Mouse (Mus musculus): ENCODE results near the gene Nrm.

The Nrm gene

DNA sequence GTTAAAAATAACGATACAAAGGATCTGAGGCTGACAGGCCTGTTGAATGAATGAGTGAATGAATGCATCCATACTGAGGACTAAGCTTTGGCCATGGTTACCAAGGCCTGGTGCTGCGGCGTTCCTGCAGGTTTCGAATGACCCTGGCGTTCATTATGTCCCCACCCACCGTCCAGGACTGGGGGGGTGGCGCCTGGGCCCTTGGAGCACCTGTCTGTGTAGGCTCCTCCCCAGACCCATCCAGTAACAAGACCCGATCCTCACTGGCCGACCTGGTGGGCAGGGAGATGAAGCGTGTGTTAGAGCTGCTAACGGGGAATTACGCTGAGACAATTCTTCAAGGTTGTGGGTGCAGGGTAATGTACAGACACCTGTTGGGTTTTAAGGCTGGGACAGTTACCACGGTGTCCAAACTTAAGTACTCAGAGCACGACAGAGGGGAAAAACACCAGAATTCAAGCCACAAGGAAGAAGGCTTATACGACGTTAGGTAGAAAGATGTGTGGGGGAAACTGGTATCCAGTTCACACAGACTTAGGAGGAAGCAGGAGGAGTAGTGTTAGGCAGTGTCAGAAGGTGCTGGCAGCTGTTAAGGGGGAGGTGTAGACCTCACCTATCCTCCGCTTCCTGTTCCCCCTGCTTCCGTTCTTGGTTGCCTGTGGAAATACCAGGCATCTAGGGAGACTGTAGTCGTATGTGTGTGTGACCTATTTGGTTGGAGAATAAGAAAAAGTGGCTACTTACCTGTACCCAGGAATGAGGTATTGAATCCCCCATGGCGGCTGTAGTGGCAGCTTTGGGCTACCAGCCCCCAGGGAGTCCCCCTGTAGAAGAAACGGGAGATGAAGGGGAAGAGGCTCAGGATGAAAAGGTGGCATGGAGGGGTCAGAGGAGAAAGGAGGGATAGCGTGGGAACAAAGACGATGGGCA, 36.8 kb downstream of the Nrm start:
- Histone ChIP-seq H3K36me3 (ENCODE audit: control insufficient read depth, insufficient read depth, low read length, poor library complexity, severe bottlenecking) (no peaks in the 10 kb centered on the region; the same call in 1 of the 2 replicates), H3K27me3 (ENCODE audit: control insufficient read depth, insufficient read depth, low read length, poor library complexity, severe bottlenecking) (no peaks in the 10 kb centered on the region)
- DNase-seq (ENCODE audit: low read depth, low spot score), result no peak

DNA sequence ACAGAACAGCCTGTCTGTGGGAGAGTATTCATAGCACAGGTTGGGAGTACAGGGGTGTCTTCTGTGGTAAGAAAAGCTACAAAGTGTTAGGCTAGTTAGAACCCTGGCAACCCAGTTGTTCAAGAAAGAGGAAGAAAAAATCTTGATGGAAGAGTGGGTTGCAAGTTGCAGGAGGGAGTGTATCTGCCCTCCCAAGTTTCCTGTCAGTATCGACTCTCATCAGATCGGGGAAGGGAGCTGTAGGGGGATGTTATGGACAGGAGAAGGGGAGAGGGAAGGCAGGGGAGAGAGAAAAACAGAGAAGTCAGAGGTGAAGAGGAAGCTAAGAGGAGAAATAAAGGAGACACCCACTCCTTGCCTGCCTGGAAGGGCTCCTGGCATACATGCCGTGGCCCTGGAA, 39.5 kb downstream of the Nrm start:
- DNase-seq (ENCODE audit: low read depth, low spot score), result no peak
- Histone ChIP-seq H3K27me3 (ENCODE audit: control insufficient read depth, insufficient read depth, low read length, poor library complexity, severe bottlenecking) (no peaks in the 10 kb centered on the region), H3K36me3 (ENCODE audit: control insufficient read depth, insufficient read depth, low read length, poor library complexity, severe bottlenecking) (no peaks in the 10 kb centered on the region)

DNA sequence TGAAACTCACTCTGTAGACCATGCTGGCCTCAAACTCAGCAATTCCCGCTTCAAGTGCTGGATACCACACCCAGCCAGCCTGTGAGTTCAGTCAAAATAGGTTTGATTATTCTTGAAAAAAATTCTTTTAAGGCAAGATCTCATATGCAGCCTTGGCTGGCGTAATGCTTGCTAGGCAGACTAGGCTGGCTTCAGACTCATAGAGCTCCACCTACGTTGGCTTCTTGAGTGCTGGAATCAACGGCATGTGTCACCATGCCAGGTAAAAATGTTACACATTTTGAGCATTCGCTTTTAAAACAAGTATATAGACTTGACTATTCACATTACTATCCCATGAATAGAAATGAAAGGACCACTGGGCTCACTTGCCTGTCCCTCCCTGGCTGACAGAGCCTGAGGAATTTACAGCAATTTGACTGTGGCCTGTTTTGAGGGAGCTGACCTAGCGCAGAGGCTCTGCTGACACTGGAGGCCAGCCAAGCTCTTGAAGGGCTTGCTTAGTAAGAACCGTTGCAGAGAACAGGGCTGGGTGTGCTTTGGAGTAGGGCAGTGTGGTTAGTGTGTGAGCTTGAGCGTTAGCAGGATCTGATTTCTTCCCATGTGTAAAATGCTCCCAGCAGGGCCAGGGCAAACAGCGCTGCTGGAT, 42.3 kb downstream of the Nrm start:
- H3K36me3 ChIP-seq (ENCODE audit: control insufficient read depth, insufficient read depth, low read length, poor library complexity, severe bottlenecking), result no peaks in the 10 kb centered on the region
- no peak for DNase-seq (ENCODE audit: low read depth, low spot score)
- H3K27me3 ChIP-seq (ENCODE audit: control insufficient read depth, insufficient read depth, low read length, poor library complexity, severe bottlenecking), result no peaks in the 10 kb centered on the region

DNA sequence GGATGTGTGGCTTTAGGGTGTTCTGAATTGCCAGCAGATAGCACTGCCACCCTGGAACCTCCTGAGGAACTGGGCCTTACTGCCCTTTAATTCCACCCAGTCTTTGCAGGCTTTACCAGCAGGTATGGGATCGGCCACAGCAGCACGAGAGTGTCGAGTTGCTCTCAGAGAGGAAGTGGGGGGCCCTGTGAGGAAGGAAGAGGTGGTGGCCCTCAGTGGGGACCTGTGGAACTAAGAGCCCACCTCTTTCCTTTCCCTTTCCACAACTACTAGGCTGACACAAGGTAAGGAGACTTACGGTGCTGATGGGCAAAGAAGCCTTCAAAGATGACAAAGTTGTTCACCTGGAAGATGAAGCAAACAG, 42.9 kb downstream of the Nrm start:
- no peaks in the 10 kb centered on the region for H3K36me3 ChIP-seq (ENCODE audit: control insufficient read depth, insufficient read depth, low read length, poor library complexity, severe bottlenecking)
- no peak for DNase-seq (ENCODE audit: low read depth, low spot score)
- no peaks in the 10 kb centered on the region for H3K27me3 ChIP-seq (ENCODE audit: control insufficient read depth, insufficient read depth, low read length, poor library complexity, severe bottlenecking)

DNA sequence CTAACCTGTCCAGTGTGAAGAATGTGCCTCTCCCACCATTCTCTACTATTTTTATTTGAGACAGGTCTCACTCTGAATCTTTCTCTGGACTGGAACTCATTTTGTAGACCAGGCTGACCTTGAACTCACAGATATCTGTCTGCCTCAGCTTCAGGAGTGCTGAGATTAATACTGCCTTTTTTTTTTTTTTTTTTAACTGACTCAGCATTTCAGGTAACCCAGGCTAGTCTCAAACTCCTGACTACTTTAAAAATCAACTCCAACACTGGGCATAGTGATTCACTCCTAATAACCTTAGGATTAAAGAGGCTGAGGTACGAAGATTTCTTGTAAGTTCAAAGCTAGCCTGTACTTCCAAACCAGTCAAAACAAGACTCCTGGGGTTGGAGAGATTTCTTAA, 44.5 kb downstream of the Nrm start:
- no peak for DNase-seq (ENCODE audit: low read depth, low spot score)
- no peaks in the 10 kb centered on the region for H3K27me3 ChIP-seq (ENCODE audit: control insufficient read depth, insufficient read depth, low read length, poor library complexity, severe bottlenecking)
- H3K36me3 ChIP-seq (ENCODE audit: control insufficient read depth, insufficient read depth, low read length, poor library complexity, severe bottlenecking), result no peaks in the 10 kb centered on the region

DNA sequence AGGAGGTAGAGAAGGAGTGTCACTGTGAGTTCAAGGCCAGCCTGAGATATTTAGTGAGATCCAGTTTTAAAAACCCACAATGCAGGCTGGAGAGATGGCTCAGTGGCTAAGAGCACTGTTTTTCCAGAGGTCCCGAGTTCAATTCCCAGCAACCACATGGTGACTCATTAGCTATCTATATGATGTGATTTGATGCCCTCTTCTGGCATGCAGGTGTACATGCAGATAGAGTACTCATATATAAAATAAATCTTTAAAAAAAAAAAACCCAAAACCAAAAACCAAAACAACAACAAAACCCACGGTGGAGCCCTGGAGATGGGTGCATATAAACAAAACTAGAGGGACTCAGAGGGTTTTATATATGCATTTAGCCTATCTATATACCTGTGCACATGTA, 46.5 kb downstream of the Nrm start:
- H3K36me3 ChIP-seq (ENCODE audit: control insufficient read depth, insufficient read depth, low read length, poor library complexity, severe bottlenecking), result no peaks in the 10 kb centered on the region
- peak; percentile 58 for DNase-seq (ENCODE audit: low read depth, low spot score)
- H3K27me3 ChIP-seq (ENCODE audit: control insufficient read depth, insufficient read depth, low read length, poor library complexity, severe bottlenecking), result no peaks in the 10 kb centered on the region

DNA sequence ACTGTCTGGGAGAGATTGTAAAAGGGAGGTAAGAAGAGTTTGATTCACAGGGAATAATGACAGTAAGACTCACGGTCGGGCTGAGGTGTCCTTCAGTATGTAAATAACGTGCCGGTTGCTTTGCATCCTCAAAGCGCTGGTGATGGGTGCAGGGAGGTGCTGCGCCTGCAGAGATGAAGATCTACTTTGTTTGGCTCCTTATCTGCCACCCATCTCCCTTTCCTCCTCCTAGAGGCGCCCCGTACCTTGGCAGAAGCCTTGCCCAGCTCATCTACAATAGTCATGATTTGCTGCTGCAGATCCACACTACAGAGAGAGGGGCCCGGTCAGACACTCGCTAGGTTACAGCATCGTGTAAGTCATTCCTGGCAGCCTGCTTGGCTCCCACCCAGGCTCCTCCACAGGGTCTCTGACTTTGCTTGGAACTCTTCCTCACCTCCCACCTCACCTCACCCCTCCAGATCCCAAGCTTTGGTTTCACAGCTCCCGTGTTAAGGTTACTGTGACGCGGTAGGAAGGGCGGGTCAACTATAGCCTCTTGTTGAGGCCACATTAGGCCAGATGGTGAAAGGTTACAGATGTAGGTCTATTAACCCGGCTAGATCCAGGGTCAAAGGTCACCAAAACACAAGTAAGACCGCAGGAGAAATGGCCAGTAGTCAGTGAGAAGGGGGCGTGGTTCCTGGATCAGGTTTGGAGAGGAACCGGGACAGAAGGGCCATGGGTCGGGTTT, 48.2 kb downstream of the Nrm start:
- DNase-seq (ENCODE audit: low read depth, low spot score), result no peak

DNA sequence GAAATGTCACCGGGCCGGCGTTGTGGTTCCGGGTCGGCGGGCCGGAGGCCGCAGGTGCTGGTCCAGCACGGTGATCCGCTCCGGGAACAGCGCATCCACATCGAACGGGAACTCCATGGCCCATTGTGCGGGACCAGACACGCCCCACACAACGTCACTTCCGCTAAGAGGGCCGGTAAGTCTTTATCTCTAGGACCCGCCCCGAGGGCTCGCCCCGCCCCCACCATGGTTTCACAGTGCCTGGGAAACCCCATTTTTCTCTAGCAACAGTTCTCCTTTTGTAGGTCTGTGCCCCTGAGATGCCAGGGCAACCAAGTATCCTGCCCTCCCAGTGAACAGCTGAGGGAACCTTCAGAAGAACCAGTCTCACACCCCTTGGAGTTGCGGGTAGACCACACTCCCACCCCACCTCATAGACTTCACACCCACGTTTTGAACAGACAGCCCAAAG, 48.8 kb downstream of the Nrm start, which contains the start of gene Atat1:
TSS of gene Atat1 (minus strand) at position 157 of the 451 bp plus-strand sequence.
- Histone ChIP-seq H3K27me3 (ENCODE audit: control insufficient read depth, insufficient read depth, low read length, poor library complexity, severe bottlenecking) (no peaks in the 10 kb centered on the region), H3K36me3 (ENCODE audit: control insufficient read depth, insufficient read depth, low read length, poor library complexity, severe bottlenecking) (peaks cover 8% of the 10 kb centered on the region)
- DNase-seq (ENCODE audit: low read depth, low spot score), result peak; percentile 98

More for the DNA sequence above, 48.2 kb downstream of the Nrm start:
- peaks cover 6% of the 10 kb centered on the region for H3K36me3 ChIP-seq (ENCODE audit: control insufficient read depth, insufficient read depth, low read length, poor library complexity, severe bottlenecking)
- H3K27me3 ChIP-seq (ENCODE audit: control insufficient read depth, insufficient read depth, low read length, poor library complexity, severe bottlenecking), result no peaks in the 10 kb centered on the region

DNA sequence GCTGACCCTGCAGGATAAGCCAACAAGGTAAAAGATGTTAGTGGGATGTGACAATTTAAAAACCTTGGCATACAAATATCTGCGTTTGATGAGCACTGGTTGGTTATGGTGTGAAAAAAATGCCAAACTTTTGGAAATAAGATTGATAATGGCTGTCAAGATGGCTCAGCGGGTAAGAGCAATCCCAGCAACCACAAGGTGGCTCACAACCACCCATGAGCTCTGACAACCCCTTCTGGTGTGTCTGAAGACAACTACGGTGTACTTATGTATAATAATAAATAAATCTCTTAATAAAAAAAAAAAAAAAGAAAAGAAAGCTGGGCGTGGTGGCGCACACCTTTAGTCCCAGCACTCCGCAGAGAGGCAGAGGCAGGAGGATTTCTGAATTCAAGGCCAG, 53.9 kb downstream of the Nrm start:
- no peak for DNase-seq (ENCODE audit: low read depth, low spot score)
- Histone ChIP-seq H3K36me3 (ENCODE audit: control insufficient read depth, insufficient read depth, low read length, poor library complexity, severe bottlenecking) (peaks cover 19% of the 10 kb centered on the region), H3K27me3 (ENCODE audit: control insufficient read depth, insufficient read depth, low read length, poor library complexity, severe bottlenecking) (no peaks in the 10 kb centered on the region)
